Mouse (Mus musculus) kidney, embryonic 15.5 days (tissue): ENCODE measurements around the gene Nbas. TPM values are rescaled to one million over a fixed set of nuclear protein-coding genes. Genes with fewer than 3 reads are reported as not detected.

Source experiments
- ATAC-seq: fragments of 200-750 bp; cut with Nextera tagmentation; replicated peaks from 2 replicates; pipeline ENCODE4 v1.8.0; 2017; ENCODE audit warnings: moderate TSS enrichment; ENCODE audit not compliant: low FRiP score
- H3K27ac ChIP-seq: fragments of 300-500 bp; sonication (generic); 2 replicates; pipeline ENCODE4 v1.5.1; 2015; ENCODE audit warnings: mild to moderate bottlenecking, inconsistent platforms
- H3K27me3 ChIP-seq: fragments of 300-500 bp; sonication (generic); 2 replicates; pipeline ENCODE4 v1.6.1; 2015; ENCODE audit warnings: inconsistent platforms
- H3K36me3 ChIP-seq: fragments of 300-500 bp; sonication (generic); 2 replicates; pipeline ENCODE4 v1.6.1; 2015; ENCODE audit warnings: inconsistent platforms
- H3K4me1 ChIP-seq: fragments of 300-500 bp; sonication (generic); 2 replicates; pipeline ENCODE4 v1.6.1; 2015; ENCODE audit warnings: inconsistent platforms
- H3K4me2 ChIP-seq: fragments of 300-500 bp; sonication (generic); 2 replicates; pipeline ENCODE4 v1.6.1; 2015; ENCODE audit warnings: moderate library complexity, mild to moderate bottlenecking, inconsistent platforms
- H3K4me3 ChIP-seq: fragments of 300-500 bp; sonication (generic); replicated peaks from 2 replicates; pipeline ENCODE4 v1.5.1; 2015; ENCODE audit warnings: mild to moderate bottlenecking, inconsistent platforms
- H3K9ac ChIP-seq: fragments of 300-500 bp; sonication (generic); 2 replicates; pipeline ENCODE4 v1.6.1; 2015; ENCODE audit warnings: mild to moderate bottlenecking, inconsistent platforms
- H3K9me3 ChIP-seq: fragments of 300-500 bp; sonication (generic); replicated peaks from 2 replicates; pipeline ENCODE4 v1.6.1; 2016; ENCODE audit warnings: inconsistent platforms
- WGBS: fragments of 180-500 bp; shearing (Covaris S2); methylation state at CpG from one replicate; pipeline ENCODE4 v1.1.7; 2015; ENCODE audit warnings: mixed read lengths; 5-methylcytosine and 5-hydroxymethylcytosine counted together
- polyA plus RNA-seq: library from polyadenylated mRNA; unstranded; fragments of >200 nt; fragmentation: Nextera tagmentation; extraction: Ambion mirVana; gene quantifications from 2 replicates; pipeline ENCODE4 v1.2.1, GENCODE M21; 2015

Nbas gene
- polyA plus RNA-seq, 1 experiment from 2014 or later, result 14.5 TPM

GRCm38 (mm10) chr12:13313966-13314365 is 45.0 kb downstream of the Nbas start:
- Histone ChIP-seq H3K4me2 (no peak overlapping the region), H3K4me3 (no peak overlapping the region), H3K4me1 (no peaks in the 10 kb centered on the region), H3K27me3 (no peaks in the 10 kb centered on the region), H3K36me3 (peaks cover 13% of the 10 kb centered on the region; the same call in 1 of the 2 replicates), H3K9me3 (no peaks in the 10 kb centered on the region), H3K27ac (no peak overlapping the region), H3K9ac (no peak overlapping the region)
- ATAC-seq, result no peak
- WGBS, result 87% methylated on average over 2 of the region's 2 CpGs

- 86% methylated on average over 3 of the region's 3 CpGs for WGBS
- H3K4me1 ChIP-seq, result no peaks in the 10 kb centered on the region
Observed at GRCm38 (mm10) chr12:13314384-13314783, 45.5 kb downstream of the Nbas start.

GRCm38 (mm10) chr12:13315081-13315480 is 46.1 kb downstream of the Nbas start:
- no peak overlapping the region for H3K4me3 ChIP-seq
- no peak overlapping the region for H3K9ac ChIP-seq
- H3K4me2 ChIP-seq, result no peak overlapping the region
- ATAC-seq, result no peak
- no peaks in the 10 kb centered on the region for H3K4me1 ChIP-seq
- H3K27me3 ChIP-seq, result no peaks in the 10 kb centered on the region
- no peaks in the 10 kb centered on the region for H3K9me3 ChIP-seq
- H3K36me3 ChIP-seq, result peaks cover 11% of the 10 kb centered on the region; the same call in 1 of the 2 replicates
- 83% methylated on average over 1 of the region's 1 CpGs for WGBS
- H3K27ac ChIP-seq, result no peak overlapping the region

More at GRCm38 (mm10) chr12:13314384-13314783, 45.5 kb downstream of the Nbas start:
- Histone ChIP-seq H3K9ac (no peak overlapping the region), H3K4me3 (no peak overlapping the region), H3K27ac (no peak overlapping the region), H3K27me3 (no peaks in the 10 kb centered on the region), H3K9me3 (no peaks in the 10 kb centered on the region), H3K36me3 (peaks cover 13% of the 10 kb centered on the region; the same call in 1 of the 2 replicates), H3K4me2 (no peak overlapping the region)
- no peak for ATAC-seq

GRCm38 (mm10) chr12:13342535-13342934 is 73.6 kb downstream of the Nbas start:
- Histone ChIP-seq H3K9me3 (no peaks in the 10 kb centered on the region), H3K27ac (no peak overlapping the region), H3K4me2 (no peak overlapping the region), H3K4me3 (no peak overlapping the region), H3K27me3 (no peaks in the 10 kb centered on the region), H3K36me3 (peaks cover 14% of the 10 kb centered on the region), H3K9ac (no peak overlapping the region), H3K4me1 (no peaks in the 10 kb centered on the region)
- no peak for ATAC-seq
- 63% methylated on average over 5 of the region's 5 CpGs for WGBS

DNA sequence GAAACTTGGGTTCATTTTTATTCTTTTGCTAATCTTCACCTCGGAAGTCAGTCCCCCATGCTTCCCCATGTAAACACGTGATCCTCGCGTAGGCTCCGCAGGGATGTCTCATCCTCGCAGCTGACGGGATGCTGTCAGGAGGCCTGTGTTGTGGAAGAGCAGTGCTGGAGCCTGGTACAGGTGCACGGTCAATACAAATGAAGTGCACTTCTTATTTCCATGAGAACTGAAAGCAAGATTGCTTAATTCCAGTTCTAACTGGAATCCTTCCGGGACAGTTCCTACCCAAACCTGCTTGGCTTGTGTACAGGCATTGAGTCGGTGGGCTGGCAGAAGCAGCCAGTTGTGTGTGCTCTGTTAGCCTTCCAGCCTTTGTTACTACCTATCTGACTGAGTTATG is 87.3 kb downstream of the Nbas start:
- Histone ChIP-seq H3K4me3 (no peak overlapping the region), H3K27ac (no peak overlapping the region), H3K9ac (no peak overlapping the region), H3K9me3 (no peaks in the 10 kb centered on the region), H3K36me3 (peaks cover 7% of the 10 kb centered on the region; the same call in 1 of the 2 replicates), H3K4me2 (no peak overlapping the region), H3K27me3 (no peaks in the 10 kb centered on the region), H3K4me1 (no peaks in the 10 kb centered on the region)
- ATAC-seq, result no peak
- 92% methylated on average over 10 of the region's 10 CpGs for WGBS

GRCm38 (mm10) chr12:13356769-13357168 is 87.8 kb downstream of the Nbas start:
- no peak overlapping the region for H3K4me2 ChIP-seq
- H3K36me3 ChIP-seq, result peaks cover 9% of the 10 kb centered on the region
- no peak overlapping the region for H3K9ac ChIP-seq
- no peak overlapping the region for H3K4me3 ChIP-seq
- ATAC-seq, result no peak
- H3K27me3 ChIP-seq, result no peaks in the 10 kb centered on the region
- WGBS, result 89% methylated on average over 7 of the region's 7 CpGs
- no peaks in the 10 kb centered on the region for H3K9me3 ChIP-seq
- no peaks in the 10 kb centered on the region for H3K4me1 ChIP-seq
- H3K27ac ChIP-seq, result no peak overlapping the region

DNA sequence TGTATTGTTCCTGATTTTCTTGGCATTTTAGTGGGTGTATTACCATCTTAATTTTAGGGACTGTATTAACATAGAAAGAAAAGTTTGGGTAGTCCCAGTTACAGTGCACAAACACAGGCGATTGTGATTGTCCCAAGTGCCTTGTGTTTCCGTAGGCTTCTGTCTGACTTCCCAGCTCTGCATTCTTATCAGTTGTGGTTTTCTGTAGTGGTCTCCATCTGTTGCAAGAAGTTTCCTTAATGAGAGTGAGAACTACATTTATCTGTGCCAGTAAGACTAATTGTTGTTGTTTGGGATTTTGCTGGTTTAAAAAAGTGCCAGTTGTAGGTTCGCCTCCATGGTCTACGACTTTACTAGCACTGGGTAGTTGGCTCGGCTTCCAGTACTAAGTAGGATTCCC is 88.3 kb downstream of the Nbas start:
- Histone ChIP-seq H3K36me3 (peaks cover 14% of the 10 kb centered on the region), H3K9ac (no peak overlapping the region), H3K4me1 (no peaks in the 10 kb centered on the region), H3K4me2 (no peak overlapping the region), H3K27me3 (no peaks in the 10 kb centered on the region), H3K27ac (no peak overlapping the region), H3K9me3 (no peaks in the 10 kb centered on the region), H3K4me3 (no peak overlapping the region)
- no peak for ATAC-seq
- WGBS, result 89% methylated on average over 5 of the region's 5 CpGs

GRCm38 (mm10) chr12:13358849-13359248 is 89.9 kb downstream of the Nbas start:
- Histone ChIP-seq H3K27ac (no peak overlapping the region), H3K36me3 (peaks cover 23% of the 10 kb centered on the region), H3K9ac (no peak overlapping the region), H3K4me3 (no peak overlapping the region), H3K4me2 (no peak overlapping the region), H3K27me3 (no peaks in the 10 kb centered on the region), H3K9me3 (no peaks in the 10 kb centered on the region), H3K4me1 (no peaks in the 10 kb centered on the region)
- 50% methylated on average over 4 of the region's 4 CpGs for WGBS
- no peak for ATAC-seq

DNA sequence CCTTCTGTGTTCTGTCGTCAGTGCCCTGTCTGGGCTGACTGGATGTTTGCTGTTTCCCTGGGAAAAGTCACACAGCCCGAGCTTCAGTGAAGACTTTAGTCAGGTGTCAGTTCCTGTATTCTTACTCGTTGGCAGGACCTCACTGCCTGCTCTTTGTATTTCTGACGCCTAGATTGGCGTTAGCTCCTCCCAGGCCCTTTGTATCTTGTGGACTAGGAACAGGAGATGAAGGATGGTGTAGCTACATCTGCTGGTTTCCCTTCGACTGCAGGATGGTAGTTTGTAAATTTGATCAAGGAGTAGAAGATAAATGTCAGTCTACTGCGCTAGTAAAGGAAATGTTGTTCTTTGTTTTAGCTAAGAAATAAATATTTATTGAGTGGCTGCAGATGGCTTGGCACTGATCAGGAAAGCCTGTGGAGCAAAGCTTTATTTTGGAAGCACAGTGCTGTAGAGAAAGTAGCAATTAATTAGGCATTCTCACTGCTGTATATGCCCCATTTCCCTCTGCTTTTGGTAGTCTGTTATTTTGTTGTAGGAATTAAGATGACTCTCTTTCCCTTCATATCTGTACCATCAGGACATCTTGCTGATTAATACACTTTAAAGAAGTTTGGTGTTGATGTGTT is 91.4 kb downstream of the Nbas start:
- Histone ChIP-seq H3K4me3 (no peak overlapping the region), H3K4me1 (no peaks in the 10 kb centered on the region), H3K36me3 (peaks cover 25% of the 10 kb centered on the region), H3K27me3 (no peaks in the 10 kb centered on the region), H3K4me2 (no peak overlapping the region), H3K9ac (no peak overlapping the region), H3K9me3 (no peaks in the 10 kb centered on the region), H3K27ac (no peak overlapping the region)
- no peak for ATAC-seq
- WGBS, result 43% methylated on average over 7 of the region's 7 CpGs

DNA sequence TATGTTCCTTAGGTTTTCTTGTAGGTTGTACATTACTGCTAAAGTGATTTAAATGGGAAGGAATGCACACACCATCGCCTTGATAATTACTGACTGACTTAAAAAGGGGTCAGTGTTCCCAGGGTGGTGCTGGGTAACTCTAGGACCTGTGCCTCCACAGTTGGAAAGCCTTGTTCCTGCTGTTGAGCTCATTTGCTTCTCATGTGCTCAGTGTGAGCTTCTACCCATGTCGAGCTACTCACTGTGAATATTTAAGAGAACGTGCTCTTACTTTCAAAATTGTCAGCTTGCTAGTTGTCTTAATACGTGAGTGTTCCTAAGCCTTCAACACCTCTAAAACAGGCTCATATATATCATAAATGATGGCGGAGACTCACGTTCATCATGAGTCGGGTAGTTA is 112.6 kb downstream of the Nbas start:
- 0 out of 2 replicates have a peak, but pooled peaks cover 4% of the 10 kb centered on the region for H3K36me3 ChIP-seq
- WGBS, result 92% methylated on average over 7 of the region's 7 CpGs
- H3K4me1 ChIP-seq, result no peaks in the 10 kb centered on the region
- no peak overlapping the region for H3K4me2 ChIP-seq
- no peaks in the 10 kb centered on the region for H3K27me3 ChIP-seq
- no peak for ATAC-seq
- no peak overlapping the region for H3K27ac ChIP-seq
- no peak overlapping the region for H3K4me3 ChIP-seq
- no peaks in the 10 kb centered on the region for H3K9me3 ChIP-seq
- no peak overlapping the region for H3K9ac ChIP-seq

GRCm38 (mm10) chr12:13382046-13382445 is 113.1 kb downstream of the Nbas start:
- Histone ChIP-seq H3K4me2 (no peak overlapping the region), H3K9me3 (no peaks in the 10 kb centered on the region), H3K9ac (no peak overlapping the region), H3K27me3 (no peaks in the 10 kb centered on the region), H3K36me3 (0 out of 2 replicates have a peak, but pooled peaks cover 4% of the 10 kb centered on the region), H3K27ac (no peak overlapping the region), H3K4me1 (no peaks in the 10 kb centered on the region), H3K4me3 (no peak overlapping the region)
- no peak for ATAC-seq

GRCm38 (mm10) chr12:13389644-13390043 is 120.7 kb downstream of the Nbas start:
- WGBS, result 81% methylated on average over 1 of the region's 1 CpGs
- Histone ChIP-seq H3K36me3 (peaks cover 19% of the 10 kb centered on the region), H3K4me2 (no peak overlapping the region), H3K9me3 (no peaks in the 10 kb centered on the region), H3K27me3 (no peaks in the 10 kb centered on the region), H3K9ac (no peak overlapping the region), H3K27ac (no peak overlapping the region), H3K4me3 (no peak overlapping the region), H3K4me1 (no peaks in the 10 kb centered on the region)
- no peak for ATAC-seq

GRCm38 (mm10) chr12:13410191-13410590 is 141.3 kb downstream of the Nbas start:
- ATAC-seq, result no peak
- Histone ChIP-seq H3K27me3 (no peaks in the 10 kb centered on the region), H3K4me2 (no peak overlapping the region), H3K4me1 (no peaks in the 10 kb centered on the region), H3K27ac (no peak overlapping the region), H3K9ac (no peak overlapping the region), H3K9me3 (no peaks in the 10 kb centered on the region), H3K36me3 (peaks cover 11% of the 10 kb centered on the region; the same call in 1 of the 2 replicates), H3K4me3 (no peak overlapping the region)
